Mouse (Mus musculus): Measurements from ENCODE around the gene Trim25.

The Trim25 gene

GRCm38 (mm10) chr11:89064312-89064711, 65.1 kb downstream of the Trim25 start:
- DNase-seq (ENCODE audit: inconsistent ontology term) = no peak

GRCm38 (mm10) chr11:89065297-89065696, 66.1 kb downstream of the Trim25 start:
- no peak for DNase-seq (ENCODE audit: inconsistent ontology term)

GRCm38 (mm10) chr11:89066126-89066525, 67.0 kb downstream of the Trim25 start:
- DNase-seq (ENCODE audit: inconsistent ontology term) = no peak

- no peak for DNase-seq (ENCODE audit: inconsistent ontology term)
These were observed 67.6 kb downstream of the Trim25 start, which contains the start of gene Dgke for GRCm38 (mm10) chr11:89066750-89067149. Dgke (minus strand) TSS chr11:89066850.

- no peak for DNase-seq (ENCODE audit: inconsistent ontology term)
These were observed 68.2 kb downstream of the Trim25 start for GRCm38 (mm10) chr11:89067301-89067822.

GRCm38 (mm10) chr11:89067871-89068490, 68.8 kb downstream of the Trim25 start:
- DNase-seq (ENCODE audit: inconsistent ontology term) = no peak

- DNase-seq (ENCODE audit: inconsistent ontology term) = no peak
These were observed 69.5 kb downstream of the Trim25 start for GRCm38 (mm10) chr11:89068649-89069048.

- peak; percentile 7 for DNase-seq (ENCODE audit: inconsistent ontology term)
These were observed 70.1 kb downstream of the Trim25 start for GRCm38 (mm10) chr11:89069303-89069702.

Data from Muller cell, postnatal 12 days (primary cell).